Comparison of ENCODE assay signal across 8 mouse cellular contexts in genomic region chr2:116975601-116976431, GRCm38 (mm10).
DNase-seq lines count a peak whose midpoint lies in the region; ATAC-seq lines count a peak whose summit lies in the region.

No protein-coding gene starts in this region.

- H3K9ac ChIP-seq in hindbrain, embryonic 15.5 days: peak overlapping the region; percentile 75

- H3K9me3 ChIP-seq in hindbrain, embryonic 15.5 days: no peaks in the 10 kb centered on the region

- peak; percentile 96 for ATAC-seq in hindbrain, embryonic 15.5 days (ENCODE audit: low FRiP score, low read depth)

- peak overlapping the region; percentile 84 for H3K4me2 ChIP-seq in hindbrain, embryonic 15.5 days

- peak; percentile 86 for DNase-seq in NIH3T3 (ENCODE audit: low read depth)
- DNase-seq in cerebellum, postnatal 25 days: peak; percentile 90 to 92
- peak; percentile 52 for DNase-seq in gastrocnemius, adult 18-20 months (ENCODE audit: low spot score)
- peak; percentile 88 to 92 for DNase-seq in layer of hippocampus, postnatal 36 days
- peak; percentile 74 for DNase-seq in lung, postnatal 14 days
- DNase-seq in retina, adult 2 months (ENCODE audit: low read depth, low spot score): peak; percentile 40
- peak; percentile 34 for DNase-seq in thymus, postnatal 25 days

- H3K27me3 ChIP-seq in hindbrain, embryonic 15.5 days: no peaks in the 10 kb centered on the region

- peaks cover 52% of the 10 kb centered on the region for H3K4me1 ChIP-seq in hindbrain, embryonic 15.5 days (replicated peaks)

- peak overlapping the region; percentile 90 for H3K27ac ChIP-seq in hindbrain, embryonic 15.5 days (replicated peaks)

- WGBS in hindbrain, embryonic 15.5 days: under 1% methylated on average over 52 of the region's 54 CpGs

- peak overlapping the region; percentile 49 for H3K4me3 ChIP-seq in hindbrain, embryonic 15.5 days

- H3K36me3 ChIP-seq in hindbrain, embryonic 15.5 days: no peaks in the 10 kb centered on the region

Comparison
In these comparisons a context has a peak if more than half of its experiments do, and no peak if none do; other contexts are left out.
1. Peak in every context shown above with its lines: DNase-seq, ATAC-seq, H3K4me3 ChIP-seq and H3K27ac ChIP-seq.
2. DNase-seq: peak in every context shown above with its lines; median percentile 91 in cerebellum, postnatal 25 days; 90 in layer of hippocampus, postnatal 36 days; 86 in NIH3T3; 74 in lung, postnatal 14 days; 52 in gastrocnemius, adult 18-20 months; 40 in retina, adult 2 months; 34 in thymus, postnatal 25 days.